Mouse (Mus musculus) megakaryocyte, embryonic 14.5 days (primary cell): ENCODE measurements around the gene Prickle3. TPM values are rescaled to one million over a fixed set of nuclear protein-coding genes. Genes with fewer than 3 reads are reported as not detected.

Experiments
- H3K27me3 ChIP-seq: replicated peaks from 2 replicates; pipeline ENCODE3; 2012; ENCODE audit warnings: inconsistent platforms
- H3K36me3 ChIP-seq: replicated peaks from 2 replicates; pipeline ENCODE3; 2012; ENCODE audit warnings: low read length, inconsistent platforms, mixed read lengths
- H3K4me1 ChIP-seq: 2 replicates; pipeline ENCODE4 v1.6.1; 2012; ENCODE audit warnings: inconsistent platforms
- H3K4me3 ChIP-seq: replicated peaks from 2 replicates; pipeline ENCODE3; 2012; ENCODE audit warnings: moderate library complexity, mild to moderate bottlenecking, inconsistent platforms
- H3K9me3 ChIP-seq: 2 replicates; pipeline ENCODE4 v1.6.1; 2012; ENCODE audit warnings: inconsistent platforms
- FLI1 ChIP-seq: IDR thresholded peaks from 2 replicates; pipeline ENCODE4 v1.6.1; 2012; ENCODE audit warnings: low read length, inconsistent platforms, mixed read lengths
- GATA1 ChIP-seq: IDR thresholded peaks from 3 replicates; pipeline ENCODE4 v1.6.1; 2012; ENCODE audit warnings: mixed read lengths, low read length, inconsistent platforms, borderline replicate concordance
- polyA plus RNA-seq: library from polyadenylated mRNA; stranded (reverse); fragments of >175 nt; gene quantifications from 2 replicates; pipeline ENCODE4 v1.2.3, GENCODE M21; 2012; ENCODE audit warnings: low replicate concordance; ENCODE audit not compliant: insufficient read depth

Prickle3 gene
- polyA plus RNA-seq, 1 experiment, result 3.0 TPM

- H3K4me1 ChIP-seq, result peaks cover 34% of the 10 kb centered on the region
- no peaks in the 10 kb centered on the region for H3K36me3 ChIP-seq
- TF ChIP-seq FLI1, result no peak
- no peak for TF ChIP-seq GATA1
- peaks cover 34% of the 10 kb centered on the region for H3K27me3 ChIP-seq
- peak within 1 kb of the TSS; percentile 90 for H3K4me3 ChIP-seq
- H3K9me3 ChIP-seq, result no peaks in the 10 kb centered on the region; the same call in 1 of the 2 replicates
These were observed 14.0 kb downstream of the Prickle3 start, which contains the start of gene Plp2 for GRCm38 (mm10) chrX:7670921-7671623. Plp2 (minus strand) TSS chrX:7671390.

GRCm38 (mm10) chrX:7672739-7673138, 15.7 kb downstream of the Prickle3 start:
- no peaks in the 10 kb centered on the region for H3K36me3 ChIP-seq
- TF ChIP-seq GATA1, result no peak
- no peak for TF ChIP-seq FLI1
- H3K27me3 ChIP-seq, result peaks cover 34% of the 10 kb centered on the region
- peaks cover 34% of the 10 kb centered on the region for H3K4me1 ChIP-seq
- no peaks in the 10 kb centered on the region; the same call in 1 of the 2 replicates for H3K9me3 ChIP-seq
- no peak overlapping the region for H3K4me3 ChIP-seq

- no peak for TF ChIP-seq FLI1
- no peak for TF ChIP-seq GATA1
These were observed 16.7 kb downstream of the Prickle3 start for GRCm38 (mm10) chrX:7673578-7674281.

DNA sequence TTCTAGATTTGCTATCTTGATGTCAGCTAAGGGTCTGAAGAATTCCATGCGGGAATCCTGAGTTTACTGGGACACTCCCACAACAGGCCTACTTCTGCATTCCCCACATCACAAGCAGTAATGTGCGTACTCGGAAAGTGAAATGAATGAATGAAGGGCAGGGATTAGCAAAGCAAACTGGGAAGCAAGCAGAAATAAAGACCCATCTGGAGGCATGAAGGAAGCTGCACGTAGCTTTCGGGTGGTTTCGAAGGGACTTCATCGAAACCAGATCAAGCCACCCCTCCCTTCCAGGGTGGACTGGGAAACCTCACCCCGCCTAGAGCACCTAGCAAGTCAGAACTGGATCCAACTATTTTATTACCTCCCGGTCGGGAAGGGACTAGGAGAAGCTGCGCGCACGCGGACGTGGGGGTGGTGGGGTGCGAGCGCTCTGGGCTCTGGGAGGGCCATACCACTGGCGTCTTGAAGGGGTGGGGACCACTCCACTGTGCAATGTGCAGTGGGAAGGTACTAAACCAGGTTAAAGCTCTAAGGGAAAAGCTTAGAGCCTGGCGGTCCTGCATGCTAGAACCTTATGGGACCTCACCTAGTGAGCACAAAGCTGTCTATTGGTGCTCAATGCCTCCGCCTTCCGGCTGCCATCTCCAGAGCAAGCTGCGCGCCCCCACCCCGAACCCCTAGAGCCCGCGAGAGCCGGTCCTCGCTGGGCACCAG, 17.4 kb downstream of the Prickle3 start:
- Histone ChIP-seq H3K36me3 (no peaks in the 10 kb centered on the region), H3K4me1 (peaks cover 35% of the 10 kb centered on the region), H3K4me3 (peak overlapping the region; percentile 85), H3K27me3 (peaks cover 32% of the 10 kb centered on the region), H3K9me3 (no peaks in the 10 kb centered on the region; the same call in 1 of the 2 replicates)
- no peak for TF ChIP-seq FLI1
- no peak for TF ChIP-seq GATA1

More at GRCm38 (mm10) chrX:7673578-7674281, 16.7 kb downstream of the Prickle3 start:
- Histone ChIP-seq H3K36me3 (no peaks in the 10 kb centered on the region), H3K4me3 (peak overlapping the region; percentile 85), H3K4me1 (peaks cover 34% of the 10 kb centered on the region), H3K9me3 (no peaks in the 10 kb centered on the region; the same call in 1 of the 2 replicates), H3K27me3 (peaks cover 34% of the 10 kb centered on the region)

DNA sequence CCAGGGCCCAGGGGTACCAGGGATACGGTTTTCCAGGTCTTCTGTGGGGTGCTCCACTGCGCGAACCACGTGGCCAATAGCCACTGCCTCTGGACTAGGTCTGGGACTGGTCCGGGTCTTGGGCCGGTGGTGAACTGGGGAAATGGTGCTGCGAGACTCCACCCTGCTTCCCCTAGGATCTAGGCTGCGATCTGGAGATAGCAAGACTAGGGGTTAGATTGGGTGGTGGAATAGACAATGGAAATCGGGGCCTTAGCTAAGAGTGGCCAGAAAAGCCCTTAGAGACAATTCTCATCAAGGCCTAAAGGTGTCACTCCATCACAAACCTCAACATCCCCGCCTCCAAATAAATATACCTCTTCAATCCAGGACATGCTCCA, 17.9 kb downstream of the Prickle3 start:
- TF ChIP-seq GATA1 (no peak), FLI1 (no peak)
- Histone ChIP-seq H3K9me3 (no peaks in the 10 kb centered on the region; the same call in 1 of the 2 replicates), H3K36me3 (no peaks in the 10 kb centered on the region), H3K27me3 (peaks cover 32% of the 10 kb centered on the region), H3K4me3 (no peak overlapping the region), H3K4me1 (peaks cover 37% of the 10 kb centered on the region)

- Histone ChIP-seq H3K4me1 (peaks cover 17% of the 10 kb centered on the region), H3K9me3 (no peaks in the 10 kb centered on the region), H3K36me3 (no peaks in the 10 kb centered on the region), H3K27me3 (peaks cover 21% of the 10 kb centered on the region), H3K4me3 (no peak overlapping the region)
- TF ChIP-seq GATA1 (no peak), FLI1 (no peak)
These were observed 21.9 kb downstream of the Prickle3 start for GRCm38 (mm10) chrX:7678986-7679385.

DNA sequence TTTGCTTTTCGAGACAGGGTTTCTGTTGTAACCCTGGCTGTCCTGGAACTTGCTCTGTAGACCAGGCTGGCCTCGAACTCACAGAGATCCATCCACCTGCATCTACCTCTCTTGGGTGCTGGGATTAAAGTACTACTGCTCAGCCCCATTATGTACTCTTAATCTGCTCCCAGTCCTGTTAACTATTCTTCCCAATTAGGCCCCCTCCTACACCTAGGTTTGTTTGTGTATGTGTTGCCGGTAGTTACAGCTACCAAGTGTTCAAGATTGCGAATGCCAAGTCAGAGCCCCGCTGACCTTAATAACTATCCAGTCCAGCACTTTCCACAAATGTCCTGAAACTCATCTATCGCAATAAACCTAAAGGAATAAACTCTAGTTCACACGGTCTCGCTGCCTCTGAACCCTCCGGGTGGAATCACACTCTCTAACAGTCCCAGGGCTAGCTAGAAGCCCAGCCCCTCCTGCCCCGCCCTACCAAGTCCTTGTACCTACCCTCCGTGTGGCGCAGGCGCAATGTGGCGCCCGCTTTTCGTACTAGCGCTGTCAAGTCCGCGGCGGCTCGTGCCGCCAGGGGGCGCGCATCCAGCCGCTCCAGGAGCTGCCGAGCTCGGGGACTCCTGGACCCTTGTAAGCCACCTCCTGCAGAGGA, 22.5 kb downstream of the Prickle3 start:
- Histone ChIP-seq H3K4me3 (peak overlapping the region; percentile 89), H3K4me1 (peaks cover 11% of the 10 kb centered on the region), H3K36me3 (no peaks in the 10 kb centered on the region), H3K27me3 (peaks cover 21% of the 10 kb centered on the region), H3K9me3 (no peaks in the 10 kb centered on the region)
- TF ChIP-seq FLI1 (no peak), GATA1 (no peak)

DNA sequence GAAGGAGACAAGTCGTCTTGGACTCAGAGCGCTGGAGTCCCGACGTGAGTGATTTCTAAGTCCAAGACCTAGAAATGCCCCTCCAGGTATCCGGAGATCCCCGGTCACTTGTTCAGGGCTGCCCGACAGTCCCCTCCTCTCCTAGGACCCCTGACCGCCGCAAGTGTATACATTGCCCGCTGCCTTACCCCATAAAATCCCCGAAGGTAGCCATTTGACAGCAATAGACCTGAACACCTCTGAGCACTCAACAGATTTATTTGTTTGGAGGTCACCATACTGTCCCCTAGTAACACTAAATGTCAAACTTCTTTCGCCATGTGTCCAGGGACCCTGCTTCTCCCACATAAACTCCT, 23.0 kb downstream of the Prickle3 start:
- Histone ChIP-seq H3K36me3 (no peaks in the 10 kb centered on the region), H3K4me3 (peak overlapping the region; percentile 89)
- TF ChIP-seq FLI1, result no peak
- no peak for TF ChIP-seq GATA1

GRCm38 (mm10) chrX:7680864-7681263, 23.8 kb downstream of the Prickle3 start, which contains the start of gene Magix:
Magix (minus strand) TSS chrX:7681251.
- H3K36me3 ChIP-seq, result no peaks in the 10 kb centered on the region
- TF ChIP-seq GATA1 (no peak), FLI1 (no peak)
- peaks cover 6% of the 10 kb centered on the region; the same call in 1 of the 2 replicates for H3K4me1 ChIP-seq
- peaks cover 9% of the 10 kb centered on the region for H3K27me3 ChIP-seq
- H3K4me3 ChIP-seq, result peak within 1 kb of the TSS; percentile 89
- H3K9me3 ChIP-seq, result no peaks in the 10 kb centered on the region

More for the DNA sequence above, 23.0 kb downstream of the Prickle3 start:
- Histone ChIP-seq H3K4me1 (peaks cover 6% of the 10 kb centered on the region; the same call in 1 of the 2 replicates), H3K27me3 (peaks cover 17% of the 10 kb centered on the region), H3K9me3 (no peaks in the 10 kb centered on the region)
